Mouse (Mus musculus) cerebellum, adult 2 months (tissue): ENCODE data around the gene Il31ra.

Source experiments
- CTCF ChIP-seq: fragments of 200-500 bp; IDR thresholded peaks from 2 replicates; pipeline ENCODE4 v1.5.1; 2011; ENCODE audit warnings: low read depth, mild to moderate bottlenecking, control low read depth, low read length, moderate library complexity, borderline replicate concordance; ENCODE audit not compliant: insufficient read depth
- POLR2A ChIP-seq: fragments of 200-500 bp; IDR thresholded peaks from 2 replicates; pipeline ENCODE4 v1.6.1; 2011; ENCODE audit warnings: low read length, control low read depth, borderline replicate concordance; ENCODE audit not compliant: insufficient read depth

GRCm38 (mm10) chr13:112636498-112636897, 42.3 kb upstream of the Il31ra start:
- TF ChIP-seq POLR2A = no peak
- no peak for TF ChIP-seq CTCF
